Mouse (Mus musculus) MEL (cell line): ENCODE results near the gene Amt. TPM values are rescaled to one million over a fixed set of nuclear protein-coding genes. Genes with fewer than 3 reads are reported as not detected.
A peak's percentile ranks its signal among the peaks of the same experiment; 100 is the strongest.

ENCODE experiments used
- DNase-seq: peaks from one replicate; pipeline ENCODE4 v3.0.0; 2011; ENCODE audit warnings: low read depth, low spot score
- H3K27ac ChIP-seq: 2 replicates; pipeline ENCODE4 v1.5.1; 2012; ENCODE audit warnings: low read depth, mild to moderate bottlenecking, control low read depth, low read length, moderate library complexity; ENCODE audit not compliant: control insufficient read depth
- H3K27me3 ChIP-seq, 2 experiments: fragments of 150-350 bp in 1 of 2; sonication (generic) in 1 of 2; 2 replicates each; pipeline ENCODE4 v1.6.1; 2012; ENCODE audit warnings: low read length in 2 of 2, mild to moderate bottlenecking in 2 of 2, improper control_type of control experiment in 1 of 2, moderate library complexity in 1 of 2; ENCODE audit not compliant: insufficient read depth in 2 of 2, control insufficient read depth in 1 of 2
- H3K36me3 ChIP-seq, 2 experiments: 2 replicates each; pipeline ENCODE4 v1.6.1; 2012 to 2014; ENCODE audit warnings: low read length in 2 of 2, improper control_type of control experiment in 1 of 2, inconsistent platforms in 1 of 2, mild to moderate bottlenecking in 1 of 2; ENCODE audit not compliant: insufficient read depth in 2 of 2, control insufficient read depth in 1 of 2
- H3K4me1 ChIP-seq, 2 experiments: fragments of 150-350 bp in 1 of 2; sonication (generic) in 1 of 2; 2 replicates each; pipeline ENCODE4 v1.6.1; 2012; ENCODE audit warnings: low read length in 2 of 2, improper control_type of control experiment in 1 of 2, mild to moderate bottlenecking in 1 of 2; ENCODE audit not compliant: insufficient read depth in 2 of 2, control insufficient read depth in 1 of 2
- H3K4me3 ChIP-seq, 2 experiments: fragments of 150-350 bp in 1 of 2; sonication (generic) in 1 of 2; 2 replicates each; pipeline ENCODE4 v1.5.1; 2012; ENCODE audit warnings: low read depth in 2 of 2, low read length in 2 of 2, mild to moderate bottlenecking in 2 of 2, moderate library complexity in 2 of 2, control low read depth in 1 of 2, improper control_type of control experiment in 1 of 2; ENCODE audit not compliant: control insufficient read depth in 1 of 2, insufficient read depth in 1 of 2
- H3K79me2 ChIP-seq: 2 replicates; pipeline ENCODE4 v1.6.1; 2012; ENCODE audit warnings: mild to moderate bottlenecking, low read length, moderate library complexity; ENCODE audit not compliant: control insufficient read depth, poor library complexity, insufficient read depth
- H3K9ac ChIP-seq: 2 replicates; pipeline ENCODE4 v1.6.1; 2012; ENCODE audit warnings: low read depth, mild to moderate bottlenecking, control low read depth, low read length, moderate library complexity; ENCODE audit not compliant: control insufficient read depth, poor library complexity, severe bottlenecking
- H3K9me3 ChIP-seq: fragments of 150-350 bp; sonication (generic); replicated peaks from 2 replicates; pipeline ENCODE4 v1.6.1; 2012; ENCODE audit warnings: mild to moderate bottlenecking, low read length, improper control_type of control experiment, moderate library complexity; ENCODE audit not compliant: insufficient read depth
- CTCF ChIP-seq, 3 experiments: IDR thresholded peaks in 2 of 3; conservative IDR thresholded peaks in 1 of 3; 2 replicates each; pipeline ENCODE4 v1.5.1; 2011 to 2012; ENCODE audit warnings: low read length in 3 of 3, low read depth in 2 of 3, mild to moderate bottlenecking in 2 of 3, improper control_type of control experiment in 1 of 3, inconsistent platforms in 1 of 3, mixed read lengths in 1 of 3, moderate library complexity in 1 of 3; ENCODE audit not compliant: control insufficient read depth in 1 of 3, insufficient read depth in 1 of 3, poor library complexity in 1 of 3, severe bottlenecking in 1 of 3
- E2F4 ChIP-seq: IDR thresholded peaks from 2 replicates; pipeline ENCODE4 v1.6.1; 2011; ENCODE audit warnings: low read depth, low read length, improper control_type of control experiment, borderline replicate concordance
- ETS1 ChIP-seq: IDR thresholded peaks from 2 replicates; pipeline ENCODE4 v1.6.1; 2012; ENCODE audit warnings: low read depth, mild to moderate bottlenecking, inconsistent platforms, low read length, improper control_type of control experiment, moderate library complexity
- HCFC1 ChIP-seq: IDR thresholded peaks from 2 replicates; pipeline ENCODE4 v1.6.1; 2012; ENCODE audit warnings: low read depth, mild to moderate bottlenecking, inconsistent platforms, low read length, improper control_type of control experiment, moderate library complexity
- MAZ ChIP-seq: IDR thresholded peaks from 2 replicates; pipeline ENCODE4 v1.6.1; 2012; ENCODE audit warnings: low read depth, mild to moderate bottlenecking, inconsistent platforms, low read length, improper control_type of control experiment
- MXI1 ChIP-seq: IDR thresholded peaks from 2 replicates; pipeline ENCODE4 v1.6.1; 2011; ENCODE audit warnings: mild to moderate bottlenecking, low read depth, low read length, improper control_type of control experiment
- MYB ChIP-seq: IDR thresholded peaks from 2 replicates; pipeline ENCODE4 v1.6.1; 2011; ENCODE audit warnings: mild to moderate bottlenecking, low read depth, low read length, improper control_type of control experiment
- POLR2A ChIP-seq, 2 experiments: IDR thresholded peaks; 2 replicates each; pipeline ENCODE4 v1.6.1; 2011 to 2012; ENCODE audit warnings: low read length in 2 of 2, mild to moderate bottlenecking in 2 of 2, control low read depth in 1 of 2, improper control_type of control experiment in 1 of 2, low read depth in 1 of 2, moderate library complexity in 1 of 2; ENCODE audit not compliant: control insufficient read depth in 1 of 2, insufficient read depth in 1 of 2, poor library complexity in 1 of 2
- RAD21 ChIP-seq: IDR thresholded peaks from 2 replicates; pipeline ENCODE4 v1.6.1; 2011; ENCODE audit warnings: mild to moderate bottlenecking, low read depth, low read length, improper control_type of control experiment
- TAL1 ChIP-seq: IDR thresholded peaks from 2 replicates; pipeline ENCODE4 v1.6.1; 2012; ENCODE audit warnings: mild to moderate bottlenecking, inconsistent platforms, low read length, moderate library complexity, mixed read lengths
- UBTF ChIP-seq: IDR thresholded peaks from 2 replicates; pipeline ENCODE4 v1.6.1; 2012; ENCODE audit warnings: low read depth, mild to moderate bottlenecking, inconsistent platforms, low read length, improper control_type of control experiment, moderate library complexity, borderline replicate concordance; ENCODE audit not compliant: insufficient read depth
- polyA plus RNA-seq, 2 experiments: library from polyadenylated mRNA; stranded (reverse) in 1 of 2; unstranded in 1 of 2; fragments of >175 nt in 1 of 2; fragments of >200 nt in 1 of 2; gene quantifications; 2 replicates each; pipeline versions ENCODE4 v1.2.1 to v1.2.4; 2012; ENCODE audit warnings: low replicate concordance in 2 of 2, low read depth in 1 of 2; ENCODE audit not compliant: insufficient read length in 2 of 2, insufficient read depth in 1 of 2, missing spikeins in 1 of 2
- total RNA-seq: library from RNA; depleted of rRNA; stranded (reverse); fragments of 300-350 nt; gene quantifications from 2 replicates; pipeline ENCODE4 v1.2.3, GENCODE M21; 2012; rRNA removed

Amt gene
- total and polyA plus RNA-seq, 3 experiments: 0.15 to 0.58 TPM; not detected in 1

DNA sequence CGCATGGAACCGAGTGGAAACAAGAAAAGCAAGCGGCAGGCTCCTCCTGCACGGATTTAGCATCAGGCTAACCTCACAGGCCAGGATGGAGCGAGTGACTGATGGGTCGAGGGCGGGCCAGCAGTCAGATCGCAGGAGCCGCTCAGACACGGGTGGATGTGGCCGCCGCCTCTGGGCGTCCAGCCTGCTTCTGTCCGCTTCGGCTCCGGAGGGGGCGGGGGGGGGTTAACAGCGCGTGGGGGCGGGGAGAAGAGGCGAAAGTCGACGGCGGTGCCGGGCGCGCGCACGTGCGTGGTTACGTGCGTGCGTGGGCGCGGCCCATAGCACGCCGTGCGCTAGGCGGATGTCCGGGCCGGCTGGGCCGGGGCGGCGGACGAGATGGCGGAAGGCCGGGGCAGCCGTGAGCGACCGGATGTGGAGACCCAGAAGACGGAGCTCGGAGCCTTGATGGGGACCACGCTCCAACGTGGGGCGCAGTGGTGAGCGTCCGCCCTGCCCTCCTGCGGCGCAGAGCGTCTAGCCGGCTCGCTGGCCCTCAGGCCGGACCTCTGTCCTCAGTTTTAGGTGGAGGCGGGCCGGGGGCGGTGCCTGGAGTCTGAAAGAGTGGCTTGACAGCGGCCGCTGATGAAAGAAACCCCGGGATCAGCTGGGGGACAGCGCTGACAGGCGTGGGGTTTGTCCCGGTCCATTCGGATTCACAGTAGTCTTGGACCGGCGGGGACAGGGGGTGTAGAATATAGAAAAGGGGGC, 51.1 kb downstream of the Amt start, which contains the start of gene Usp4 (continued):
- peak; percentile 80 for TF ChIP-seq MXI1
- TF ChIP-seq RAD21: no peak
- no peak for TF ChIP-seq UBTF
- no peak for TF ChIP-seq CTCF (IDR thresholded peaks at IDR 0.05 in 2 of 3, conservative IDR thresholded peaks at IDR 0.05 in 1 of 3; ENCODE audit: control insufficient read depth in 1 of 3, insufficient read depth in 1 of 3, low read depth in 2 of 3, low read length in 3 of 3, poor library complexity in 1 of 3, severe bottlenecking in 1 of 3)
- TF ChIP-seq POLR2A (IDR thresholded peaks at IDR 0.05; ENCODE audit: control insufficient read depth in 1 of 2, insufficient read depth in 1 of 2, low read depth in 1 of 2, low read length in 2 of 2, poor library complexity in 1 of 2): peak; percentile 74 to 83
- no peak for TF ChIP-seq E2F4

- peaks cover 30% of the 10 kb centered on the region for H3K79me2 ChIP-seq
- peak; percentile 51 for DNase-seq
- H3K4me1 ChIP-seq: peaks cover 11 to 32% of the 10 kb centered on the region in 2 experiments
- no peaks in the 10 kb centered on the region for H3K27me3 ChIP-seq
- H3K4me3 ChIP-seq: peak overlapping the region; percentile 94 to 95
- H3K9ac ChIP-seq: peak overlapping the region; percentile 93
- H3K36me3 ChIP-seq: peaks cover 17 to 31% of the 10 kb centered on the region in 2 experiments
- H3K27ac ChIP-seq: peak overlapping the region; percentile 77
- H3K9me3 ChIP-seq: no peaks in the 10 kb centered on the region
- 0 out of 2 replicates have a peak, but pooled peaks have one; percentile 20 for TF ChIP-seq MAZ
- TF ChIP-seq HCFC1: no peak
- TF ChIP-seq, all 39 proteins: peak for 1
These were observed 51.6 kb downstream of the Amt start for GRCm38 (mm10) chr9:108348290-108348680.

DNA sequence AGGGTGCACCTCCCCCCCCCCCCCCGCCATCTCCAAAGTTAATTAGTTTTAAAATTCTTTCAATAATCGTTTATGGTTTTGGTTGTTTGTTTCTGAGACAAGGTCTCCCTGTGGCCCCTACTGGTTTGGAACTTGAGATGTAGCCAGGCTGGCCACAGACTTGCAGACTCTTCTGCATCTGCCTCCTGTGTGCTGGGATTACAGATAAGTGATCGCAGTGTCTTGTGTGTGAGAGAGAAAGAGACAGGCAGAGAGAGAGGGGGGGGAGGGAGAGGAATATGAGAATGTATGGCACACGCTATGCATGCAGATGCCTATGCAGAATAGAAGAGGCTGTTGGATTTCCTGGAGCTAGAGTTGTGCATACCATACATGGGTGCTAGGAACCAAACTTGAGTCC, 53.1 kb downstream of the Amt start:
- H3K9me3 ChIP-seq: no peaks in the 10 kb centered on the region
- H3K36me3 ChIP-seq: peaks cover 18 to 25% of the 10 kb centered on the region in 2 experiments
- peak; percentile 37; the same call in 1 of the 2 replicates for TF ChIP-seq TAL1
- TF ChIP-seq CTCF (IDR thresholded peaks at IDR 0.05 in 2 of 3, conservative IDR thresholded peaks at IDR 0.05 in 1 of 3; ENCODE audit: control insufficient read depth in 1 of 3, insufficient read depth in 1 of 3, low read depth in 2 of 3, low read length in 3 of 3, poor library complexity in 1 of 3, severe bottlenecking in 1 of 3): no peak
- TF ChIP-seq ETS1: no peak
- TF ChIP-seq MYB: no peak
- H3K4me1 ChIP-seq: peaks cover 5 to 19% of the 10 kb centered on the region in 2 experiments
- no peak overlapping the region for H3K4me3 ChIP-seq
- H3K9ac ChIP-seq: no peak overlapping the region
- no peak overlapping the region for H3K27ac ChIP-seq
- no peaks in the 10 kb centered on the region for H3K27me3 ChIP-seq
- H3K79me2 ChIP-seq: peaks cover 30% of the 10 kb centered on the region
- peak; percentile 32 for DNase-seq

Other genes starting within 250 kb of the Amt start
- gene Gmppb, start 247.6 kb upstream of the Amt start, total RNA-seq: 38.1 and 50.4 TPM in 2 replicates
- gene Gmppb, start 247.6 kb upstream of the Amt start, polyA plus RNA-seq: 10 to 100 TPM in 1 of 2 experiments, not detected in 1; 26.2 TPM
- gene Amigo3, start 243.7 kb upstream of the Amt start, total RNA-seq: 1.2 and 2.2 TPM in 2 replicates
- gene Amigo3, start 243.7 kb upstream of the Amt start, polyA plus RNA-seq: 1 to 10 TPM in 1 of 2 experiments, not detected in 1; 3.4 TPM
- gene Mst1, start 216.4 kb upstream of the Amt start, total RNA-seq: 1.6 and 4.6 TPM in 2 replicates
- gene Mst1, start 216.4 kb upstream of the Amt start, polyA plus RNA-seq: 1 to 10 TPM in 1 of 2 experiments, not detected in 1; 10.0 TPM
- gene Rnf123, start 213.5 kb upstream of the Amt start, total RNA-seq: 24.9 and 28.5 TPM in 2 replicates
- 10 to 100 TPM in 1 of 2 experiments, not detected in 1; 74.8 TPM for gene Rnf123, start 213.5 kb upstream of the Amt start, polyA plus RNA-seq
- 57.5 and 76.1 TPM in 2 replicates for gene Apeh, start 202.2 kb upstream of the Amt start, total RNA-seq
- 10 to 100 TPM in 1 of 2 experiments, not detected in 1; 69.0 TPM for gene Apeh, start 202.2 kb upstream of the Amt start, polyA plus RNA-seq
- gene Bsn, start 106.5 kb upstream of the Amt start, total RNA-seq: 2.7 and 3.5 TPM in 2 replicates
- gene Bsn, start 106.5 kb upstream of the Amt start, polyA plus RNA-seq: 1 to 10 TPM in 1 of 2 experiments, not detected in 1; 5.6 TPM
- gene Dag1, start 32.9 kb upstream of the Amt start, total RNA-seq: 7.8 and 8.1 TPM in 2 replicates
- gene Dag1, start 32.9 kb upstream of the Amt start, polyA plus RNA-seq: 10 to 100 TPM in 1 of 2 experiments, not detected in 1; 27.6 TPM
- 1.6 and 2.0 TPM in 2 replicates for gene Nicn1, start 6.4 kb upstream of the Amt start, total RNA-seq
- 1 to 10 TPM in 1 of 2 experiments, not detected in 1; 4.7 TPM for gene Nicn1, start 6.4 kb upstream of the Amt start, polyA plus RNA-seq
- gene Rhoa, start 9.3 kb downstream of the Amt start, total RNA-seq: 80.9 and 83.1 TPM in 2 replicates
- 100 to 1,000 TPM in 1 of 2 experiments, not detected in 1; 241 TPM for gene Rhoa, start 9.3 kb downstream of the Amt start, polyA plus RNA-seq
- gene Tcta, start 9.3 kb downstream of the Amt start, total RNA-seq: 3.4 and 4.9 TPM in 2 replicates
- 1 to 10 TPM in 1 of 2 experiments, not detected in 1; 7.0 TPM for gene Tcta, start 9.3 kb downstream of the Amt start, polyA plus RNA-seq
- 1,163 and 1,351 TPM in 2 replicates for gene Gpx1, start 42.0 kb downstream of the Amt start, total RNA-seq
- 1,000 to 10,000 TPM; 1,085 to 1,266 TPM for gene Gpx1, start 42.0 kb downstream of the Amt start, polyA plus RNA-seq
- gene Usp4, start 51.0 kb downstream of the Amt start, total RNA-seq: 85.4 and 88.4 TPM in 2 replicates
- gene Usp4, start 51.0 kb downstream of the Amt start, polyA plus RNA-seq: 100 to 1,000 TPM in 1 of 2 experiments, not detected in 1; 128 TPM
- gene 1700102P08Rik, start 96.0 kb downstream of the Amt start, total RNA-seq: 0.69 and 0.92 TPM in 2 replicates
- gene 1700102P08Rik, start 96.0 kb downstream of the Amt start, polyA plus RNA-seq: 1 to 10 TPM in 1 of 2 experiments, not detected in 1; 1.0 TPM
- gene Ccdc36, start 131.6 kb downstream of the Amt start, total RNA-seq: not detected in 2 replicates
- not detected for gene Ccdc36, start 131.6 kb downstream of the Amt start, polyA plus RNA-seq
- gene BC048562, start 139.6 kb downstream of the Amt start, total RNA-seq: not detected in 2 replicates
- not detected for gene BC048562, start 139.6 kb downstream of the Amt start, polyA plus RNA-seq
- gene Ccdc71, start 163.7 kb downstream of the Amt start, total RNA-seq: 18.3 and 23.1 TPM in 2 replicates
- gene Ccdc71, start 163.7 kb downstream of the Amt start, polyA plus RNA-seq: 10 to 100 TPM in 1 of 2 experiments, not detected in 1; 39.9 TPM
- 48.0 and 71.9 TPM in 2 replicates for gene Klhdc8b, start 164.7 kb downstream of the Amt start, total RNA-seq
- gene Klhdc8b, start 164.7 kb downstream of the Amt start, polyA plus RNA-seq: 10 to 100 TPM; 57.3 to 77.2 TPM
- gene Lamb2, start 182.9 kb downstream of the Amt start, total RNA-seq: 0.56 and 0.58 TPM in 2 replicates
- gene Lamb2, start 182.9 kb downstream of the Amt start, polyA plus RNA-seq: under 1 TPM in 1 of 2 experiments, not detected in 1; 0.84 TPM
- 69.0 and 76.1 TPM in 2 replicates for gene Usp19, start 193.7 kb downstream of the Amt start, total RNA-seq
- 100 to 1,000 TPM in 1 of 2 experiments, not detected in 1; 162 TPM for gene Usp19, start 193.7 kb downstream of the Amt start, polyA plus RNA-seq
- gene Qars, start 210.9 kb downstream of the Amt start, total RNA-seq: 267 and 286 TPM in 2 replicates
- gene Qars, start 210.9 kb downstream of the Amt start, polyA plus RNA-seq: 100 to 1,000 TPM in 1 of 2 experiments, not detected in 1; 407 TPM
- 122 and 126 TPM in 2 replicates for gene Qrich1, start 220.0 kb downstream of the Amt start, total RNA-seq
- gene Qrich1, start 220.0 kb downstream of the Amt start, polyA plus RNA-seq: 100 to 1,000 TPM in 1 of 2 experiments, 10 to 100 TPM in 1; 84.5 to 161 TPM